Mouse (Mus musculus) neural tube, embryonic 14.5 days (tissue): ENCODE measurements around the gene Nap1l4. TPM values are rescaled to one million over a fixed set of nuclear protein-coding genes. Genes with fewer than 3 reads are reported as not detected.
A peak's percentile ranks its signal among the peaks of the same experiment; 100 is the strongest.

Experiments
- ATAC-seq: fragments of 200-750 bp; cut with Nextera tagmentation; 2 replicates; pipeline ENCODE4 v1.8.0; 2017; ENCODE audit warnings: low read depth, mild to moderate bottlenecking, moderate TSS enrichment, moderate library complexity
- H3K27ac ChIP-seq: fragments of 300-500 bp; sonication (generic); 2 replicates; pipeline ENCODE4 v1.5.1; 2014; ENCODE audit warnings: low read depth, mild to moderate bottlenecking, control low read depth, low read length, moderate library complexity, mixed read lengths
- H3K27me3 ChIP-seq: fragments of 300-500 bp; sonication (generic); 2 replicates; pipeline ENCODE4 v1.6.1; 2014; ENCODE audit warnings: low read length; ENCODE audit not compliant: control insufficient read depth, insufficient read depth
- H3K36me3 ChIP-seq: fragments of 300-500 bp; sonication (generic); 2 replicates; pipeline ENCODE4 v1.6.1; 2014; ENCODE audit warnings: low read length, mixed read lengths; ENCODE audit not compliant: control insufficient read depth, insufficient read depth
- H3K4me1 ChIP-seq: fragments of 300-500 bp; sonication (generic); 2 replicates; pipeline ENCODE4 v1.6.1; 2014; ENCODE audit warnings: low read length; ENCODE audit not compliant: control insufficient read depth, insufficient read depth
- H3K4me2 ChIP-seq: fragments of 300-500 bp; sonication (generic); 2 replicates; pipeline ENCODE4 v1.6.1; 2014; ENCODE audit warnings: mild to moderate bottlenecking, low read depth, low read length, control low read depth
- H3K4me3 ChIP-seq: fragments of 300-500 bp; sonication (generic); 2 replicates; pipeline ENCODE4 v1.5.1; 2014; ENCODE audit warnings: low read depth, low read length, control low read depth, mixed read lengths
- H3K9ac ChIP-seq: fragments of 300-500 bp; sonication (generic); replicated peaks from 2 replicates; pipeline ENCODE4 v1.6.1; 2014; ENCODE audit warnings: low read depth, mild to moderate bottlenecking, control low read depth, low read length, mixed read lengths
- H3K9me3 ChIP-seq: fragments of 300-500 bp; sonication (generic); 2 replicates; pipeline ENCODE4 v1.6.1; 2016; ENCODE audit warnings: low read length; ENCODE audit not compliant: control insufficient read depth
- WGBS: fragments of 180-500 bp; shearing (Covaris S2); extraction: QIAGEN DNeasy Blood & Tissue Kit; methylation state at CpG from one replicate; pipeline ENCODE4 v1.1.7; 2014; 5-methylcytosine and 5-hydroxymethylcytosine counted together
- polyA plus RNA-seq: library from polyadenylated mRNA; unstranded; fragments of >200 nt; fragmentation: Nextera tagmentation; extraction: Ambion mirVana; gene quantifications from 2 replicates; pipeline ENCODE4 v1.2.1, GENCODE M21; 2014

Nap1l4 gene
- polyA plus RNA-seq, 1 experiment from 2014 or later, result 154 TPM

DNA sequence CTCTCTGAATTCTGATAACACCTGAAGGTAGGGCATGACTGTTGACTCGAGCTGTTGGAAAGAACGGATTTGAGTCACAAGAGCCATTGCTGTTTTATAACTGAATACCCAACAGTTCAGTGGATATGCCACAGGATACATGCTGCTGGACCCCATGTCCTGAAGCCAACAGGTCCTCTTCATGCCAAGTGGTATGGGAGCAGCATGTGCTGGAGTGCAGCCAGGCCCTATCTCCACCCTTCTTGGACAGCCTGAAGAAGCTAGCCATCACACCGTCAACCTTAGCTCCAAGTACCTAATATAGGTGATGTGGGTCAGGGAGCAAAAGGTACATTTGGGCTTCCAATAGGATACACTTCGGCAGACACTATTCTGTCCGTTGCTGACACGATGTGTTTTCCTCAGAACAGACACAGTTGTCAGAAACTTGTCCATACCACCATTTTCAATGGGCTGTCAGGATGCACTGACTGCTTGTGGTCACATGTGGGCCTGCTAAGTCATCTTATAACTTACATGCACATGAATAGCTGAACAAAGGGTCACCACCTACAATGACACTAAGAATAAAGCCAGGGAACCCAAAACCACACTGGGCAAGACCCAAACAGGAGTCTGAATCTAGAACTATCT is 16.2 kb upstream of the Nap1l4 start:
- H3K9ac ChIP-seq, result no peak overlapping the region
- 97% methylated on average over 6 of the region's 6 CpGs for WGBS
- no peak overlapping the region for H3K27ac ChIP-seq
- H3K4me1 ChIP-seq, result no peaks in the 10 kb centered on the region
- H3K9me3 ChIP-seq, result no peaks in the 10 kb centered on the region
- peaks cover 58% of the 10 kb centered on the region for H3K36me3 ChIP-seq
- ATAC-seq, result no peak
- H3K4me3 ChIP-seq, result no peak overlapping the region
- H3K4me2 ChIP-seq, result no peak overlapping the region
- no peaks in the 10 kb centered on the region for H3K27me3 ChIP-seq

DNA sequence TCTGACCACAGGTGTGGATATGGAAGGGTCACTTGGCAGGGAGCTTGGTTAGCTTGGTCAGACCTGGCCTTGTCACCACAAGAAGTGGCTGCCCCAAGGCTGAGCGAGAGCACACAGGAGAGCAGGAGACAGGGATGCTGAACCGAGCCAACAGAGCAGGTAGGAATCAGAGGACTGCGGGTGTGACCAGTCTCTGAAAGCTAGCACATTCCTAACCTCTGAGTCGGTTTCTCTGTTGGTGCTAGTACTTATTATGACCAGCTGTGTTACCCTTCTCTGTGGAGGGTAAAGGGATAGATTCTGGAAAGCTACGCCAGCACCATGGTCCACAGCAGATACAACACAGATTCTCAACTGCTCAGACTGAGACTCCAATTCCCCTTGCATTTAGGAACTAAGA is 14.9 kb upstream of the Nap1l4 start:
- H3K9ac ChIP-seq, result no peak overlapping the region
- peaks cover 62% of the 10 kb centered on the region for H3K36me3 ChIP-seq
- no peaks in the 10 kb centered on the region for H3K4me1 ChIP-seq
- no peak overlapping the region for H3K4me3 ChIP-seq
- WGBS, result 95% methylated on average over 5 of the region's 5 CpGs
- no peak overlapping the region for H3K4me2 ChIP-seq
- H3K27me3 ChIP-seq, result no peaks in the 10 kb centered on the region
- H3K9me3 ChIP-seq, result no peaks in the 10 kb centered on the region
- ATAC-seq, result no peak
- no peak overlapping the region for H3K27ac ChIP-seq

DNA sequence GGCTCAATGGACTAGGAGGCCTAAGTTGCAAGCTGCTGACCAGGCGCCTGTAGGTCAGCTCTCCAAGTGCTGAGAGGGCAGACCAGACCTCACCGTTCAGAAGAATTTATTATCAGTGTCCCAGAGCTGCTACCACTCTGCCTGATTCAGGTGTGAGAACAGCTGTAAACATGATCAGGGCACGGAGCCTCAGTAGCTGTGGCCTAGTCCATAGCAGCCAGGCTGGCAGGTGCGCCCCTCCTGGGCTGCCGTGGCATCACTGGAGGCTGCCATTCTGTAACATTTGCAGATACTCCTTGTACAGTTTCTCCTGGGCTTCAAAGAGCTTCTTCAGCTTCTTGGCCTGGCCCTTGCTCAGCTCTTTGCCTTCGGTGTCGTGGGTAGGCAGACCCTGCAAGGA is 8.7 kb upstream of the Nap1l4 start:
- H3K4me3 ChIP-seq, result no peak overlapping the region
- H3K9me3 ChIP-seq, result no peaks in the 10 kb centered on the region
- peaks cover 43% of the 10 kb centered on the region for H3K36me3 ChIP-seq
- no peaks in the 10 kb centered on the region for H3K4me1 ChIP-seq
- WGBS, result 93% methylated on average over 7 of the region's 7 CpGs
- H3K27me3 ChIP-seq, result no peaks in the 10 kb centered on the region
- H3K27ac ChIP-seq, result peak overlapping the region; percentile 44
- ATAC-seq, result peak; percentile 58; the same call in 1 of the 2 replicates
- H3K4me2 ChIP-seq, result no peak overlapping the region
- H3K9ac ChIP-seq, result no peak overlapping the region

DNA sequence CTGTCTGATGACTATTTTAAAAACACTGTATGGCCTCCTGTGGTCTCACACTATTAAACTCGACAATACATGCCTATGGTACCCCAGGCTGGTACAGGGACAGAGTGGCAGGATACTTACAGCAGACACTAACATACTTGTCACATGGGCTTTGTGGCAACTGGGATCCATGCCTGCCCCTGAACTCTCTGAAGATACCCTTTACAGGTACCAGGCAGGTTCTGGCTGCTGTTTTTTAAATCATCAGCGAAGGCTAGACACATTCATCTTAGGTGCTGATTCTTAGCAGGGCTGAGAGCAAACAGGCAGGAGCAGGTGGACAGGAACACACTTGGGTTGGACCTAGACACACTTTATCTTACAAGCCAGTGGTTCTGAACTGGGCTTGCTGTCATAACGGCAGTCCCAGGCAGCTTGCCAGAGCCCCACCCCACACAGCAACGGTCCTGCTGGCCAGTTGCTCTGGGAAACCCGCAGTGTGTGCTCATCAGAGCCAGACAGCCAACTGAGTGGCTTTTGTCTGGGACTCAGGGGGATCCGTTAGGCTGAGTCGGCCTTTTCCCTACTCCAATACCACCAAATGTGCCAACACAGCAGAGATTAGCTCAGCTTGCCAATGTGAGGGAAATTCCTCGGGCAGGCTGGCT is 8.2 kb upstream of the Nap1l4 start:
- peak; percentile 84; the same call in 1 of the 2 replicates for ATAC-seq
- Histone ChIP-seq H3K4me3 (no peak overlapping the region), H3K9ac (no peak overlapping the region), H3K4me1 (no peaks in the 10 kb centered on the region), H3K36me3 (peaks cover 42% of the 10 kb centered on the region), H3K27ac (peak overlapping the region; percentile 44; the same call in 1 of the 2 replicates), H3K27me3 (no peaks in the 10 kb centered on the region), H3K4me2 (no peak overlapping the region), H3K9me3 (no peaks in the 10 kb centered on the region)
- 67% methylated on average over 8 of the region's 8 CpGs for WGBS

DNA sequence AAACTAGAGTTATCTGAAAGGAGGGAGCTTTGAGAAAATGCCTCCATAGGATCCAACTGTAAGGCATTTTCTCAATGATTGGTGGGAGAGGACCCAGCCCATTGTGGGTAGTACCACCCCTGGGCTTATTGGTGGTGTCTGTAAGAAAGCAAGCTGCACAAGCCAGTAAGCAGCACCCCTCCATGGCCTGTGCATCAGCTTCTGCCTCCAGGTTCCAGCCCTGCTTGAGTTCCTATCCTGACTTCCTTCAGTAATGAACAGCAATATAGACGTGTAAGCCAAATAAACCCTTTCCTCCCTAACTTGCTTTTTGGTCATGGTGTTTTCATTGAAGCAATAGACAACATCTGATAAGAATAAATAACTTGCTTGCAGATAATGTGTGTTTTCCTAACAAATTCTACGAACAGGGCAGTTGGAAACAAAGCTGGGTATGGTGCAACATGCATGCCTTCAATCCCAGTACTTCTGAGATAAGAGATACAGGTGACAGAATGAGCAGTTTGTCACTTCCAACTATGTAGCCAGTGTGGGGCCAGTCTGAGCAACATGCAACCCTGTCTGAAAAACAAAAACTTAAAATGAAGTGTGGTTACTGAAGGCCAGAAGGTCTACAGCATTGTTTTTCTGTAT is 798 bp upstream of the Nap1l4 start:
- Histone ChIP-seq H3K27ac (peak overlapping the region; percentile 76), H3K4me3 (peak overlapping the region; percentile 92), H3K4me1 (peaks cover 24% of the 10 kb centered on the region; the same call in 1 of the 2 replicates), H3K4me2 (peak overlapping the region; percentile 67), H3K9me3 (no peaks in the 10 kb centered on the region), H3K9ac (peak overlapping the region; percentile 66), H3K27me3 (no peaks in the 10 kb centered on the region), H3K36me3 (peaks cover 3% of the 10 kb centered on the region)
- ATAC-seq, result peak; percentile 13; the same call in 1 of the 2 replicates
- 40% methylated on average over 2 of the region's 2 CpGs for WGBS

DNA sequence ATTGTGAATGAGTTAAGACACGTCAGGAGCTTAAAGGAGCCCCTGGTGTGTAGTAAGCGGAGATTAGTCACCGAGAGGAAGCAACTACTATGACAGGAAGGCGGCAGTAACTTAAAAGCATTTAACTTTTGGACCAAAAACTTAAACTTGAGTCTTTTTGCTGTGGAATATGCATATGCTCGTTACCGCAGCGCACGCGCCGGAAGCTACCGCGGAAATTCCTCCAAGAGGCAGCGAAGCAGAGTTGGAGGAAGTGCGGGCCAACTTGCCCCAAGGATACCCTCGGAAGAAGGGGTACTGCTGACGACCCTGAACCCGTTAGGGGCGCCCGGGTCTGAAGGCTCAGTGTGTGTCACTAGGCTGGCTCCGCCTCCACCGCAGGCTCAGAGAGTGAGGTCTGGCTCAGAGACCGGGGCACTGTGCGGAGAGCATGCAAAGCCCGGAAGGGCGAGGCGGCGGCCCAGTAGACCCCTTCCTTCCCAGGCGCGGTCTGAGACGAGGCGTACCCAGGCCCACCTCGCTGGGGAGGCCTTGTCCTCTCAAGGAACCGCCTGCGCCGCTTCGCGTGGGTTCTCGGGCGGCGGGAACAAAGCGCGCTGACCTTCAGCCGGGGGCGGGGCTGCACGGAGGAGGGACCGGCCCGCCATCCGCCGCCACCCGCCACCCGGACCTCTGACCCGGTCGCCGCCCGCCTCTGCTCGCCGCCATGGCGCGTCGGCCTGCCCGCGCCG is 510 bp downstream of the Nap1l4 start:
- H3K4me2 ChIP-seq, result peak overlapping the region; percentile 91
- peaks cover 24% of the 10 kb centered on the region; the same call in 1 of the 2 replicates for H3K4me1 ChIP-seq
- H3K9me3 ChIP-seq, result no peaks in the 10 kb centered on the region
- H3K27me3 ChIP-seq, result no peaks in the 10 kb centered on the region
- WGBS, result under 1% methylated on average over 62 of the region's 63 CpGs
- peak overlapping the region; percentile 90 for H3K27ac ChIP-seq
- peak overlapping the region; percentile 92 for H3K4me3 ChIP-seq
- peak overlapping the region; percentile 86 for H3K9ac ChIP-seq
- no peaks in the 10 kb centered on the region; the same call in 1 of the 2 replicates for H3K36me3 ChIP-seq
- ATAC-seq, result peak; percentile 74

DNA sequence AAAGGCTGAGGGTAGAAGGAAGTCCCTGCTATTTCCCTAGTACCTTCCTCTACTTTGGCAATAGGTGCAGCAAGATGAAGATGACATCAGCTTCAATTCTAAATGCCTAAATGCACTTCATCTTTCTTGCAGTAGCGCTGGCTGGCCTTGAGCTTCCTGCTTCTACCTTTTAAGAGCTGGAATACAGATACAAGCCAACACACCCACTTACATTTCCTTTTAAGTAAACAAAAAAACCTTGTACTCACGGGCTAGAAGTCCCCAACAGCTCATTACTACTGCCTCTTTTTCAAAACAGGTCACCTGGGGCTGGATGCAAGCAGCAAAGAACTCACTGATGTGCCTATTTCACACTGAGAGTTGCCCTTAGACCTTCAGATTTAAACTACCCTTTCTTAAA is 2.4 kb downstream of the Nap1l4 start:
- WGBS, result 77% methylated on average over 2 of the region's 2 CpGs
- Histone ChIP-seq H3K36me3 (no peaks in the 10 kb centered on the region), H3K9me3 (no peaks in the 10 kb centered on the region), H3K27me3 (no peaks in the 10 kb centered on the region), H3K4me1 (peaks cover 24% of the 10 kb centered on the region; the same call in 1 of the 2 replicates), H3K27ac (no peak overlapping the region), H3K9ac (no peak overlapping the region), H3K4me2 (no peak overlapping the region), H3K4me3 (no peak overlapping the region)
- no peak for ATAC-seq

DNA sequence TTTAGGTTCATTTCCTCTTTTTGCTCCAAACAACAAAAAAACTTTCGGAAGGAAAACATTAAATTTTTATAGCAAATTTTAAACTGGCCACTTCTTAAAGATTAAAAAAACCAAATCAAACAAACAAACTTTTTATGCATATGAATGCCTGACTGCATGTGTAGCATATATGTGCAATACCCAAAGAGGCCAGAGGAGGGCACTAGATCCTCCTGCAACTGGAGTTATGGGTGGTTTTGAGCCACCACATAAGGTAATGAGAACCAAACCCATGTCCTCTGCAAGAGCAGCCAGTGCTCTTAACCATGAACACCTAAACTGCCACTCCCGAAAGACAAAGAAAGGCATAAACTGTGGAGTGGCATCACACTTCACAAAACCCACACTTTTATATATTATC is 4.5 kb downstream of the Nap1l4 start:
- no peak overlapping the region for H3K9ac ChIP-seq

More for the DNA sequence above, 4.5 kb downstream of the Nap1l4 start:
- Histone ChIP-seq H3K4me1 (peaks cover 19% of the 10 kb centered on the region; the same call in 1 of the 2 replicates), H3K36me3 (0 out of 2 replicates have a peak, but pooled peaks cover 3% of the 10 kb centered on the region), H3K9me3 (no peaks in the 10 kb centered on the region), H3K27ac (no peak overlapping the region), H3K4me3 (no peak overlapping the region), H3K27me3 (no peaks in the 10 kb centered on the region), H3K4me2 (no peak overlapping the region)
- no peak for ATAC-seq
- WGBS, result 96% methylated on average over 2 of the region's 2 CpGs
